In genomic region chr16:30066184-30066851, GRCm38 (mm10) we compare ENCODE assay signal across 8 mouse cellular contexts. TPM values are rescaled to one million over a fixed set of nuclear protein-coding genes. Genes with fewer than 3 reads are reported as not detected.
DNase-seq lines count a peak whose midpoint lies in the region; ATAC-seq lines count a peak whose summit lies in the region.

No protein-coding gene starts in this region.

- peaks cover 34% of the 10 kb centered on the region for H3K4me1 ChIP-seq in erythroblast, embryonic 14.5 days (ENCODE audit: control insufficient read depth)
- peaks cover 66% of the 10 kb centered on the region for H3K4me1 ChIP-seq in hindbrain, embryonic 12.5 days
- peaks cover 43% of the 10 kb centered on the region for H3K4me1 ChIP-seq in midbrain, embryonic 11.5 days (ENCODE audit: control insufficient read depth, insufficient read depth, low read length)

- no peak for ATAC-seq in erythroblast, adult 5-6 weeks (replicated peaks; ENCODE audit: low FRiP score, poor library complexity, severe bottlenecking)
- no peak for ATAC-seq in hindbrain, embryonic 12.5 days (ENCODE audit: low FRiP score)
- no peak for ATAC-seq in midbrain, embryonic 11.5 days (ENCODE audit: low FRiP score)

- peak overlapping the region; percentile 73 for H3K9ac ChIP-seq in hindbrain, embryonic 12.5 days
- peak overlapping the region; percentile 78 for H3K9ac ChIP-seq in midbrain, embryonic 11.5 days (ENCODE audit: low read length)

- peak overlapping the region; percentile 58 for H3K4me3 ChIP-seq in erythroblast, embryonic 14.5 days (replicated peaks)
- peak overlapping the region; percentile 55 for H3K4me3 ChIP-seq in hindbrain, embryonic 12.5 days
- H3K4me3 ChIP-seq in midbrain, embryonic 11.5 days (ENCODE audit: low read depth, low read length), result peak overlapping the region; percentile 72

- peak overlapping the region; percentile 95 for H3K4me2 ChIP-seq in hindbrain, embryonic 12.5 days (replicated peaks)
- H3K4me2 ChIP-seq in midbrain, embryonic 11.5 days, result peak overlapping the region; percentile 96

- peaks cover 100% of the 10 kb centered on the region for H3K27me3 ChIP-seq in erythroblast, embryonic 14.5 days (ENCODE audit: control insufficient read depth)
- peaks cover 43% of the 10 kb centered on the region for H3K27me3 ChIP-seq in hindbrain, embryonic 12.5 days
- peaks cover 37% of the 10 kb centered on the region for H3K27me3 ChIP-seq in midbrain, embryonic 11.5 days (ENCODE audit: control insufficient read depth, insufficient read depth, low read length)

- H3K9me3 ChIP-seq in erythroblast, embryonic 14.5 days (ENCODE audit: control insufficient read depth, low read length), result peaks cover 5% of the 10 kb centered on the region; the same call in 1 of the 2 replicates
- no peaks in the 10 kb centered on the region for H3K9me3 ChIP-seq in hindbrain, embryonic 12.5 days (replicated peaks)
- H3K9me3 ChIP-seq in midbrain, embryonic 11.5 days (ENCODE audit: control insufficient read depth, low read length), result no peaks in the 10 kb centered on the region

- H3K36me3 ChIP-seq in erythroblast, embryonic 14.5 days (ENCODE audit: control insufficient read depth), result no peaks in the 10 kb centered on the region
- no peaks in the 10 kb centered on the region for H3K36me3 ChIP-seq in hindbrain, embryonic 12.5 days
- H3K36me3 ChIP-seq in midbrain, embryonic 11.5 days (ENCODE audit: control insufficient read depth, insufficient read depth, low read length), result no peaks in the 10 kb centered on the region

- DNase-seq in cerebellum, postnatal 25 days, result peak; percentile 68 to 70
- peak; percentile 72 for DNase-seq in gastrocnemius, adult 18-20 months (ENCODE audit: low spot score)
- peak; percentile 63 to 67 for DNase-seq in left cerebral cortex, postnatal 14 days (ENCODE audit: low spot score in 2 of 2)
- peak; percentile 97 for DNase-seq in midbrain, embryonic 11.5 days (ENCODE audit: low spot score, missing footprints)
- peak; percentile 33 to 45 for DNase-seq in spleen, postnatal 36 days (ENCODE audit: low spot score in 2 of 2)

- WGBS in hindbrain, embryonic 12.5 days, result under 1% methylated on average over 38 of the region's 38 CpGs
- under 1% methylated on average over 38 of the region's 38 CpGs for WGBS in midbrain, embryonic 11.5 days

- intact Hi-C loops in left cerebral cortex, postnatal 14 days (cut with DNase I), result loop anchor here (2.0 to 10.0 kb wide), 6 partner anchors 119 to 412 kb away; no protein-coding TSS in a partner anchor

- H3K27ac ChIP-seq in hindbrain, embryonic 12.5 days, result peak overlapping the region; percentile 80
- H3K27ac ChIP-seq in midbrain, embryonic 11.5 days (ENCODE audit: low read depth, low read length), result peak overlapping the region; percentile 12

RNA-seq across cellular contexts. Expression of gene Hes1, which starts 2.1 kb away (rescaled TPM):
- polyA plus RNA-seq in erythroblast, embryonic 14.5 days (2012), result 0.19 and 0.32 TPM in 2 replicates
- total RNA-seq in erythroblast, adult 5-6 weeks (2015; ENCODE audit: low replicate concordance), result not detected in 2 replicates
- total RNA-seq in erythroblast, adult 5-6 weeks (2017; ENCODE audit: low replicate concordance), result 0.26 and 10.9 TPM in 2 replicates
- total RNA-seq in gastrocnemius, adult 18-20 months (2021), result 10 to 100 TPM in 1 of 2 experiments, 1 to 10 TPM in 1; 7.6 to 13.0 TPM
- polyA plus RNA-seq in hindbrain, embryonic 12.5 days (2016; fragmentation: Nextera tagmentation; extraction: Ambion mirVana), result 39.5 and 40.3 TPM in 2 replicates
- total RNA-seq in left cerebral cortex, postnatal 14 days (2021), result 10 to 100 TPM; 13.5 to 18.3 TPM
- polyA plus RNA-seq in midbrain, embryonic 11.5 days (2014; fragmentation: Nextera tagmentation; extraction: Ambion mirVana), result 30.4 and 33.6 TPM in 2 replicates

Comparison
In these comparisons a context has a peak if more than half of its experiments do, and no peak if none do; other contexts are left out.
1. DNase-seq: peak in every context shown above with its lines; median percentile 97 in midbrain, embryonic 11.5 days; 72 in gastrocnemius, adult 18-20 months; 69 in cerebellum, postnatal 25 days; 65 in left cerebral cortex, postnatal 14 days; 39 in spleen, postnatal 36 days.